Mouse (Mus musculus) CH12.LX (cell line): ENCODE measurements around the gene Camk2n1. TPM values are rescaled to one million over a fixed set of nuclear protein-coding genes. Genes with fewer than 3 reads are reported as not detected.

Source experiments
- DNase-seq: peaks from one replicate; pipeline ENCODE4 v3.0.0-alpha.2; 2013; ENCODE audit errors: extremely low read depth
- H3K27ac ChIP-seq: 2 replicates; pipeline ENCODE4 v1.5.1; 2012; ENCODE audit warnings: low read depth, mild to moderate bottlenecking, control low read depth, moderate library complexity; ENCODE audit not compliant: insufficient read depth
- H3K27me3 ChIP-seq: replicated peaks from 2 replicates; pipeline ENCODE3; 2012; ENCODE audit warnings: inconsistent platforms
- H3K36me3 ChIP-seq, 2 experiments: replicated peaks in 1 of 2; 2 replicates each; pipeline versions ENCODE3 to v1.6.1; 2012; ENCODE audit warnings: inconsistent platforms in 1 of 2, low read length in 1 of 2, mild to moderate bottlenecking in 1 of 2, mixed read lengths in 1 of 2, moderate library complexity in 1 of 2; ENCODE audit not compliant: control insufficient read depth in 1 of 2, insufficient read depth in 1 of 2
- H3K4me1 ChIP-seq, 2 experiments: 2 replicates each; pipeline ENCODE4 v1.6.1; 2012; ENCODE audit warnings: inconsistent platforms in 1 of 2, moderate library complexity in 1 of 2; ENCODE audit not compliant: insufficient read depth in 2 of 2, control insufficient read depth in 1 of 2
- H3K4me2 ChIP-seq: 2 replicates; pipeline ENCODE4 v1.6.1; 2012; ENCODE audit warnings: low read depth, mild to moderate bottlenecking, control low read depth; ENCODE audit not compliant: poor library complexity, insufficient read depth, severe bottlenecking
- H3K4me3 ChIP-seq, 3 experiments: fragments of 150-350 bp in 1 of 3; sonication (generic) in 1 of 3; replicated peaks in 1 of 3; 2 replicates each; pipeline versions ENCODE3 to v1.5.1; 2011 to 2012; ENCODE audit warnings: low read depth in 2 of 3, low read length in 2 of 3, mild to moderate bottlenecking in 2 of 3, moderate library complexity in 2 of 3, control low read depth in 1 of 3, improper control_type of control experiment in 1 of 3, inconsistent platforms in 1 of 3, mixed read lengths in 1 of 3; ENCODE audit not compliant: poor library complexity in 1 of 3
- H3K79me2 ChIP-seq: replicated peaks from 2 replicates; pipeline ENCODE4 v1.6.1; 2012; ENCODE audit warnings: mild to moderate bottlenecking, moderate library complexity; ENCODE audit not compliant: control insufficient read depth, poor library complexity, insufficient read depth, severe bottlenecking; ENCODE audit errors: extremely low read depth
- H3K9ac ChIP-seq: 2 replicates; pipeline ENCODE4 v1.6.1; 2012; ENCODE audit warnings: low read depth, mild to moderate bottlenecking, control low read depth, moderate library complexity; ENCODE audit not compliant: insufficient read depth
- H3K9me3 ChIP-seq: replicated peaks from 2 replicates; pipeline ENCODE3; 2012; ENCODE audit warnings: low read length, inconsistent platforms, mixed read lengths
- BHLHE40 ChIP-seq: IDR thresholded peaks from 2 replicates; pipeline ENCODE4 v1.6.1; 2011; ENCODE audit warnings: mild to moderate bottlenecking, low read depth, low read length, improper control_type of control experiment
- CHD2 ChIP-seq: IDR thresholded peaks from 2 replicates; pipeline ENCODE4 v1.6.1; 2011; ENCODE audit warnings: low read length, improper control_type of control experiment
- CTCF ChIP-seq, 2 experiments: IDR thresholded peaks in 1 of 2; conservative IDR thresholded peaks in 1 of 2; 2 replicates each; pipeline ENCODE4 v1.5.1; 2011 to 2012; ENCODE audit warnings: low read depth in 2 of 2, low read length in 2 of 2, improper control_type of control experiment in 1 of 2, inconsistent platforms in 1 of 2, mild to moderate bottlenecking in 1 of 2, moderate library complexity in 1 of 2
- EP300 ChIP-seq: IDR thresholded peaks from 2 replicates; pipeline ENCODE4 v1.6.1; 2011; ENCODE audit warnings: low read length, improper control_type of control experiment
- ETS1 ChIP-seq: conservative IDR thresholded peaks from 2 replicates; pipeline ENCODE4 v1.6.1; 2012; ENCODE audit warnings: low read depth, mild to moderate bottlenecking, inconsistent platforms, low read length, improper control_type of control experiment, moderate library complexity
- GABPA ChIP-seq: IDR thresholded peaks from 2 replicates; pipeline ENCODE4 v1.6.1; 2012; ENCODE audit warnings: low read depth, low read length, improper control_type of control experiment, inconsistent platforms; ENCODE audit not compliant: insufficient replicate concordance
- HCFC1 ChIP-seq: IDR thresholded peaks from 2 replicates; pipeline ENCODE4 v1.6.1; 2012; ENCODE audit warnings: low read depth, mild to moderate bottlenecking, inconsistent platforms, low read length, improper control_type of control experiment
- KAT2A ChIP-seq: IDR thresholded peaks from 2 replicates; pipeline ENCODE4 v1.6.1; 2012; ENCODE audit warnings: low read length, improper control_type of control experiment, inconsistent platforms; ENCODE audit not compliant: insufficient replicate concordance
- MAFK ChIP-seq: IDR thresholded peaks from 2 replicates; pipeline ENCODE4 v1.6.1; 2011; ENCODE audit warnings: low read length, improper control_type of control experiment; ENCODE audit not compliant: insufficient replicate concordance
- MAX ChIP-seq: IDR thresholded peaks from 2 replicates; pipeline ENCODE4 v1.6.1; 2011; ENCODE audit warnings: low read length, improper control_type of control experiment
- MAZ ChIP-seq: IDR thresholded peaks from 2 replicates; pipeline ENCODE4 v1.6.1; 2012; ENCODE audit warnings: low read depth, mild to moderate bottlenecking, inconsistent platforms, low read length, improper control_type of control experiment, moderate library complexity
- MEF2A ChIP-seq: IDR thresholded peaks from 2 replicates; pipeline ENCODE4 v1.6.1; 2014; ENCODE audit warnings: low read depth, mild to moderate bottlenecking, inconsistent platforms, low read length, improper control_type of control experiment, borderline replicate concordance
- POLR2A ChIP-seq: IDR thresholded peaks from 2 replicates; pipeline ENCODE4 v1.6.1; 2011; ENCODE audit warnings: low read depth, mild to moderate bottlenecking, improper control_type of control experiment, low read length
- RCOR1 ChIP-seq: conservative IDR thresholded peaks from 2 replicates; pipeline ENCODE4 v1.6.1; 2012; ENCODE audit warnings: low read depth, mild to moderate bottlenecking, inconsistent platforms, low read length, improper control_type of control experiment
- SIN3A ChIP-seq: IDR thresholded peaks from 2 replicates; pipeline ENCODE4 v1.6.1; 2012; ENCODE audit warnings: low read length, improper control_type of control experiment, inconsistent platforms
- SMC3 ChIP-seq: IDR thresholded peaks from 2 replicates; pipeline ENCODE4 v1.6.1; 2011; ENCODE audit warnings: low read depth, low read length, improper control_type of control experiment
- UBTF ChIP-seq: IDR thresholded peaks from 2 replicates; pipeline ENCODE4 v1.6.1; 2012; ENCODE audit warnings: low read depth, mild to moderate bottlenecking, inconsistent platforms, low read length, improper control_type of control experiment, moderate library complexity
- USF1 ChIP-seq: IDR thresholded peaks from 2 replicates; pipeline ENCODE4 v1.6.1; 2014; ENCODE audit warnings: low read depth, mild to moderate bottlenecking, inconsistent platforms, low read length, improper control_type of control experiment
- USF2 ChIP-seq: conservative IDR thresholded peaks from 2 replicates; pipeline ENCODE4 v1.6.1; 2011; ENCODE audit warnings: low read depth, low read length, improper control_type of control experiment
- ZKSCAN1 ChIP-seq: IDR thresholded peaks from 2 replicates; pipeline ENCODE4 v1.6.1; 2012; ENCODE audit warnings: low read depth, inconsistent platforms, low read length, improper control_type of control experiment, borderline replicate concordance
- ZMIZ1 ChIP-seq: IDR thresholded peaks from 2 replicates; pipeline ENCODE4 v1.6.1; 2012; ENCODE audit warnings: low read depth, mild to moderate bottlenecking, inconsistent platforms, low read length, improper control_type of control experiment
- dilution Hi-C: fragments of 300-500 bp; cut with MboI; formaldehyde crosslinking; loops from 2 replicates; pipeline ENCODE4 v1.14.3; 2020; ENCODE audit warnings: low sequenced_read_pairs; ENCODE audit not compliant: extremely low pct_unique_long_range_greater_than_20kb, extremely low pct_ligation_motif_present
- in situ Hi-C: fragments of 300-500 bp; cut with MboI; formaldehyde crosslinking; loops from 3 replicates; pipeline ENCODE4 v1.14.3; 2019; ENCODE audit warnings: low sequenced_read_pairs, low pct_ligation_motif_present, low pct_unique_long_range_greater_than_20kb, mixed read lengths
- polyA plus RNA-seq: library from polyadenylated mRNA; unstranded; fragments of >175 nt; gene quantifications from 2 replicates; pipeline ENCODE4 v1.2.1, GENCODE M21; 2012; ENCODE audit warnings: low read depth; ENCODE audit not compliant: insufficient read length
- total RNA-seq, 2 experiments: library from RNA; depleted of rRNA; stranded (reverse); fragments of 300-350 nt in 1 of 2; fragments of >200 nt in 1 of 2; gene quantifications; 2 replicates each; pipeline ENCODE4 v1.2.3; 2012 to 2014

The Camk2n1 gene
- total and polyA plus RNA-seq, 3 experiments: 0.13 TPM; not detected in 2

DNA sequence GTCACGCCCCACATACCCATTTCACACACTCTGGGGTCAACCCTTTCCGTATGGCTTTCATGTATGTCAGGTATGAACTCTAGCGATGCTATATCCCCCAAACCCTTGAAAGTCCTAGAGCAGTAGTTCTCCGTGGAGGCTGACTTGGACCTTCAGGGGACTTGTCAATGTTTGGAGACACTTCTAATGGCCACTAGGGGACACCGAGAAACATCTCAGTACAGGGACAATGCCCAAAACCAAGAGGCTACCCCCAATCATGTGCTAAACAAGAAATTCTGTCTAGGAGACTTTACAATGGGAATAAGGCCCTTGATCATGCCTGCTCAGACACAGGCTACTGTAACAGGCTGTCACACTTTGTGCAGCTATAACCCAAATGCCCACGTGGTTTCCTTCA is 12.6 kb downstream of the Camk2n1 start:
- DNase-seq: no peak
- Histone ChIP-seq H3K36me3 (no peaks in the 10 kb centered on the region), H3K9ac (no peak overlapping the region), H3K4me1 (peaks cover 6 to 27% of the 10 kb centered on the region in 2 experiments; a peak in 3 of 4 replicates), H3K9me3 (peaks cover 11% of the 10 kb centered on the region)
- TF ChIP-seq MAX: no peak
- no peak for TF ChIP-seq USF2
- TF ChIP-seq CHD2: no peak
- no peak for TF ChIP-seq MAZ
- TF ChIP-seq CTCF (conservative IDR thresholded peaks at IDR 0.05 in 1 of 2, IDR thresholded peaks at IDR 0.05 in 1 of 2; ENCODE audit: low read depth in 2 of 2, low read length in 2 of 2): peak in 1 of 2 experiments; percentile 26; a peak in 1 of 4 replicates
- TF ChIP-seq, all 38 proteins: peak for 1
- no peak overlapping the region for H3K27ac ChIP-seq
- H3K4me2 ChIP-seq: no peak overlapping the region
- H3K27me3 ChIP-seq: peaks cover 91% of the 10 kb centered on the region
- no peaks in the 10 kb centered on the region for H3K79me2 ChIP-seq
- dilution Hi-C loops (no loop called here), in situ Hi-C loops (no loop called here)
- H3K4me3 ChIP-seq: no peak overlapping the region

DNA sequence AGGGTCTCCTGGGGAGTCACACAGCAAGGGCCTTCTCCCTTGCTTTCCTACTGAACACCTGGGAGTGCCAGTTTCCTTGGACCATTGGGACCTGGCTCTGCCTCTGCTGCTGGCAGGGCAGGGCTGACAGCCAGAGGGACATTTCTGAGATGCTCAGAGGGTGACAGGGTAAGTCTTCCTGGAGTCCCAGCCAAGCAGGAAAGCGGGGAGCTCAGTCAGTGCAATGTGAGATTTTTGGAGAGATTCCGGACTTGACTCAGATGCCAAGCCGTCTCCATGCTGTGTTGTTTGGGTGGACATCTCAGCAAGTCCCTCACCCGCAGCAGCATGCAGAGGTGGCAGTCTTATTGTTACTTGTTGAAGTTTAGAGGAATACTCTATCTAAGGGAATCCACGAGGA is 13.3 kb downstream of the Camk2n1 start:
- dilution Hi-C loops: no loop called here
- H3K27me3 ChIP-seq: peaks cover 91% of the 10 kb centered on the region
- TF ChIP-seq CTCF (conservative IDR thresholded peaks at IDR 0.05 in 1 of 2, IDR thresholded peaks at IDR 0.05 in 1 of 2; ENCODE audit: low read depth in 2 of 2, low read length in 2 of 2) (no peak), MAZ (no peak), KAT2A (no peak), HCFC1 (no peak), UBTF (no peak), BHLHE40 (no peak), USF1 (no peak), EP300 (no peak), POLR2A (no peak), MAX (no peak), ZMIZ1 (no peak), SMC3 (no peak), USF2 (no peak), MEF2A (no peak), ETS1 (no peak), RCOR1 (no peak), ZKSCAN1 (no peak), MAFK (no peak), SIN3A (no peak), GABPA (no peak)

More for the DNA sequence above, 13.3 kb downstream of the Camk2n1 start:
- DNase-seq: no peak
- Histone ChIP-seq H3K9ac (no peak overlapping the region), H3K4me1 (peaks cover 6 to 27% of the 10 kb centered on the region in 2 experiments; a peak in 3 of 4 replicates), H3K36me3 (no peaks in the 10 kb centered on the region), H3K4me3 (no peak overlapping the region), H3K9me3 (peaks cover 10% of the 10 kb centered on the region), H3K27ac (no peak overlapping the region), H3K79me2 (no peaks in the 10 kb centered on the region), H3K4me2 (no peak overlapping the region)
- in situ Hi-C loops: no loop called here
